Mouse (Mus musculus): ENCODE results near the gene Gm10974. TPM values are rescaled to one million over a fixed set of nuclear protein-coding genes. Genes with fewer than 3 reads are reported as not detected.

Gene Gm10974
- polyA plus RNA-seq, 1 experiment from 2014 or later, result not detected

GRCm38 (mm10) chr7:66421903-66422302 lies 56.2 kb downstream of the Gm10974 start:
- Histone ChIP-seq H3K27me3 (ENCODE audit: control insufficient read depth, insufficient read depth, low read length) (peaks cover 24% of the 10 kb centered on the region), H3K4me2 (ENCODE audit: low read depth, low read length, severe bottlenecking) (no peak overlapping the region)
- WGBS, result 78% methylated on average over 8 of the region's 8 CpGs

GRCm38 (mm10) chr7:66427053-66427436 lies 61.3 kb downstream of the Gm10974 start:
- Histone ChIP-seq H3K9me3 (ENCODE audit: control insufficient read depth, low read length) (no peaks in the 10 kb centered on the region), H3K36me3 (ENCODE audit: control insufficient read depth, insufficient read depth, low read length) (no peaks in the 10 kb centered on the region), H3K4me3 (ENCODE audit: low read depth, low read length) (peak overlapping the region; percentile 44), H3K27me3 (ENCODE audit: control insufficient read depth, insufficient read depth, low read length) (peaks cover 49% of the 10 kb centered on the region), H3K27ac (ENCODE audit: low read depth, low read length) (no peak overlapping the region), H3K4me1 (replicated peaks; ENCODE audit: control insufficient read depth, insufficient read depth, low read length) (peaks cover 9% of the 10 kb centered on the region; the same call in 1 of the 2 replicates), H3K4me2 (ENCODE audit: low read depth, low read length, severe bottlenecking) (peak overlapping the region; percentile 84), H3K9ac (ENCODE audit: low read length) (no peak overlapping the region; the same call in 1 of the 2 replicates)
- 1% methylated on average over 23 of the region's 23 CpGs for WGBS
- peak; percentile 49 for ATAC-seq (replicated peaks; ENCODE audit: low FRiP score)
- DNase-seq (ENCODE audit: low spot score), result no peak

More at GRCm38 (mm10) chr7:66421903-66422302, 56.2 kb downstream of the Gm10974 start:
- ATAC-seq (replicated peaks; ENCODE audit: low FRiP score), result no peak
- Histone ChIP-seq H3K36me3 (ENCODE audit: control insufficient read depth, insufficient read depth, low read length) (no peaks in the 10 kb centered on the region), H3K27ac (ENCODE audit: low read depth, low read length) (no peak overlapping the region), H3K4me1 (replicated peaks; ENCODE audit: control insufficient read depth, insufficient read depth, low read length) (no peaks in the 10 kb centered on the region), H3K9me3 (ENCODE audit: control insufficient read depth, low read length) (no peaks in the 10 kb centered on the region), H3K9ac (ENCODE audit: low read length) (no peak overlapping the region), H3K4me3 (ENCODE audit: low read depth, low read length) (no peak overlapping the region)
- no peak for DNase-seq (ENCODE audit: low spot score)

GRCm38 (mm10) chr7:66427437-66428161 lies 61.9 kb downstream of the Gm10974 start, which contains the start of gene Aldh1a3:
Gene Aldh1a3 (minus strand): TSS chr7:66427517.
- peak within 1 kb of the TSS; percentile 24; the same call in 1 of the 2 replicates for H3K9ac ChIP-seq (ENCODE audit: low read length)
- peaks cover 49% of the 10 kb centered on the region for H3K27me3 ChIP-seq (ENCODE audit: control insufficient read depth, insufficient read depth, low read length)
- H3K9me3 ChIP-seq (ENCODE audit: control insufficient read depth, low read length), result no peaks in the 10 kb centered on the region
- H3K27ac ChIP-seq (ENCODE audit: low read depth, low read length), result no peak within 1 kb of the TSS
- WGBS, result under 1% methylated on average over 47 of the region's 56 CpGs
- peak within 1 kb of the TSS; percentile 84 for H3K4me2 ChIP-seq (ENCODE audit: low read depth, low read length, severe bottlenecking)
- peak; percentile 79 for ATAC-seq (replicated peaks; ENCODE audit: low FRiP score)
- peak within 1 kb of the TSS; percentile 44 for H3K4me3 ChIP-seq (ENCODE audit: low read depth, low read length)
- H3K4me1 ChIP-seq (replicated peaks; ENCODE audit: control insufficient read depth, insufficient read depth, low read length), result peaks cover 9% of the 10 kb centered on the region; the same call in 1 of the 2 replicates
- peak; percentile 75 for DNase-seq (ENCODE audit: low spot score)
- H3K36me3 ChIP-seq (ENCODE audit: control insufficient read depth, insufficient read depth, low read length), result no peaks in the 10 kb centered on the region

- no peaks in the 10 kb centered on the region for H3K9me3 ChIP-seq (ENCODE audit: control insufficient read depth, low read length)
- H3K27ac ChIP-seq (ENCODE audit: low read depth, low read length), result no peak overlapping the region
- H3K4me3 ChIP-seq (ENCODE audit: low read depth, low read length), result no peak overlapping the region
- 52% methylated on average over 10 of the region's 10 CpGs for WGBS
- H3K36me3 ChIP-seq (ENCODE audit: control insufficient read depth, insufficient read depth, low read length), result no peaks in the 10 kb centered on the region
- DNase-seq (ENCODE audit: low spot score) (peak; percentile 79), ATAC-seq (replicated peaks; ENCODE audit: low FRiP score) (no peak)
- 0 out of 2 replicates have a peak, but pooled peaks cover 1% of the 10 kb centered on the region for H3K4me1 ChIP-seq (replicated peaks; ENCODE audit: control insufficient read depth, insufficient read depth, low read length)
- H3K9ac ChIP-seq (ENCODE audit: low read length), result no peak overlapping the region
- no peaks in the 10 kb centered on the region; the same call in 1 of the 2 replicates for H3K27me3 ChIP-seq (ENCODE audit: control insufficient read depth, insufficient read depth, low read length)
- H3K4me2 ChIP-seq (ENCODE audit: low read depth, low read length, severe bottlenecking), result no peak overlapping the region
These were observed 68.8 kb downstream of the Gm10974 start for GRCm38 (mm10) chr7:66434453-66434935.

Small RNA genes lying within 50 kb of the gene (microRNA-seq; reads per million reads assigned to microRNA genes)
- not detected for gene Mir7057 (ENCODE audit: insufficient number of aligned reads)

Other genes with a start within 250 kb of the Gm10974 start
- 3.3 and 5.2 TPM in 2 replicates for gene Lrrk1, start 22.4 kb downstream of the Gm10974 start, polyA plus RNA-seq (2014; fragmentation: Nextera tagmentation; extraction: Ambion mirVana)
- gene Aldh1a3, start 61.6 kb downstream of the Gm10974 start, polyA plus RNA-seq (2014; fragmentation: Nextera tagmentation; extraction: Ambion mirVana), result 2.2 and 3.7 TPM in 2 replicates